Mouse (Mus musculus): ENCODE measurements at regions not wholly inside any gene's neighbourhood (a gene's known extent, or its start where the extent isn't known, plus 50 kb on each side); places are given as distances from the start of the nearest gene placed in this dataset.

DNA sequence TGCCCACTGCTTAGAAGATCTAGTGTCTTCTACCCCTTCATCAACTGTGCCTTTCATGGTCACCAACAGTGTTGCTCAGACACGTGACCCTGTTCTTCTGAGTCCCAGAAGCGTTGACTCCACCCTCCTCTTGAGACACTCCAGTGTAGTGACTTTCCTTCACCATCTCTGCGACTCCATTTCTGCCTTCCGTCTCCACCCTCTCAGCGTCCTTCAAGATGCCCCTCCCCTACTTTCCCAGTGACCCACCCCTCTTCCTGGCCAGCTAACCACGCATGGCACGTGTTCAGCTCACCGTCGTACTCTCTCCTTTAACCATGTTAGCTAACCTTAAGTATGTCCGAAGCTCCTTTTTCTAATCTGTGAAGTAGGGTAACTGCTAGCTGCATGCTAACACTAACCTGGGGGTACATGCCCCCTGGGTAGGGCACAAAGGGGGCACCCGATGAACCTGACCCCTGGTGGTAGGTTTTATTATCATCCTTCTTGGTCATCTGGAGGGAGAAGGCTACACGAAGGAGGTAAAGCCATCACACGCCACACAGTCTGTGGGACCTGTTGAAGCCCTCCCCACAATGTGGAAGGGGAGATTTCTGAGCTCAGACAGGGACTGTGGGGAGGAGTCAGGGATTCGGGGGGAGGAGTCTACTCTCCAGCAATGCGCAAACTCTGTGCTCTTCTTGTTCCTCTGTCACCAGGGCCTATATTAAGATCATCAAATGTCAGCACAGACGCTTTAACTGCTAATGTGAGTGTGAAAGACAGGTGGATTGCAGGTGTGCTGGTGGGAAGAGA is 139.0 kb upstream of the Mvb12b start:
- H3K79me3 ChIP-seq (ENCODE audit: low read depth): no peaks in the 10 kb centered on the region
- no peaks in the 10 kb centered on the region for H3K36me3 ChIP-seq (ENCODE audit: control insufficient read depth, insufficient read depth)
- no peak overlapping the region for H3K4me3 ChIP-seq (ENCODE audit: insufficient read depth, poor library complexity, severe bottlenecking)
- TF ChIP-seq FOSL1 (IDR thresholded peaks at IDR 0.05; ENCODE audit: insufficient read depth, low read length, poor library complexity, severe bottlenecking): no peak
- TF ChIP-seq MAX (IDR thresholded peaks at IDR 0.05): no peak
- TF ChIP-seq MYOG (IDR thresholded peaks at IDR 0.05; ENCODE audit: control insufficient read depth, extremely low read depth, insufficient read length): no peak
- TF ChIP-seq CEBPB (IDR thresholded peaks at IDR 0.05; ENCODE audit: low read depth): no peak
- no peak for TF ChIP-seq MYOD1 (IDR thresholded peaks at IDR 0.05; ENCODE audit: control insufficient read depth, insufficient read length, low read depth)
- no peak for TF ChIP-seq USF1 (IDR thresholded peaks at IDR 0.05; ENCODE audit: low read depth)
- TF ChIP-seq CTCF (IDR thresholded peaks at IDR 0.05; ENCODE audit: control insufficient read depth, insufficient read depth, insufficient read length): no peak
- H3K79me2 ChIP-seq (ENCODE audit: control insufficient read depth, insufficient read depth): no peaks in the 10 kb centered on the region
- no peaks in the 10 kb centered on the region for H3K27me3 ChIP-seq (ENCODE audit: control insufficient read depth, insufficient read depth, insufficient read length)
- H3ac ChIP-seq (ENCODE audit: control insufficient read depth, insufficient read length, low read depth): no peak overlapping the region

DNA sequence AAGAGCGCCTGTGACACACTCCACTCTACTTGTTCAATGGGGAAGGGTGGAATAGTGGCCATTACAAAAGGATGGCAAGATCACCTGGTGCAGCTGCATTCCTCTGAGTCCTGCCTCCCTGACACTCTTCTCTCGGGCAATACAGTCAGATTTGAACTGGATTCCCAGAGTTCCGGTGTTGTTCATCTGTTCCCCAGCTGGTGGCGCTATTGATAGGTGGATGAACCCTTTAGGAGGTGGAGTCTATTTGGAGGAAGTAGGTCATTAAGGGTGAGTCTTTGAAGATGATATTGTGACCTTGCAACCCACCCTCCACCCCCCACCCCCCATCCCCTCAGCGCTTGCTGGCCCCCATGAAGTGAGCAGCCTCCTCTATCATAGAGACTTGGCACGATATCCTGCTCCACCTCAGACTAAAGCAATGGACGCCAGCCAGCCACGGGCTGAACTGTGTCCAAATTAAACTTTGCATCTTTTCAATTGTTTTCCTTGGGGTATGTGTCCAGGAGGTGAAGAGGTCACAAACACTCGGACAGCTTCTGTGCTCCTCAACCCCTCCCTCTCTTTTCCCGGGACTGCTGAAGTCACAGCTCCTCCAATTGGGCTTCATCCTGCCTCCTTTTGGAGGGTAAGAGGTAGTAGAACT is 138.1 kb upstream of the Mvb12b start:
- H3K4me3 ChIP-seq (ENCODE audit: insufficient read depth, poor library complexity, severe bottlenecking): no peak overlapping the region
- H3K79me2 ChIP-seq (ENCODE audit: control insufficient read depth, insufficient read depth): no peaks in the 10 kb centered on the region
- no peaks in the 10 kb centered on the region for H3K36me3 ChIP-seq (ENCODE audit: control insufficient read depth, insufficient read depth)
- no peaks in the 10 kb centered on the region for H3K79me3 ChIP-seq (ENCODE audit: low read depth)
- no peak for TF ChIP-seq MYOD1 (IDR thresholded peaks at IDR 0.05; ENCODE audit: control insufficient read depth, insufficient read length, low read depth)
- TF ChIP-seq USF1 (IDR thresholded peaks at IDR 0.05; ENCODE audit: low read depth): no peak
- no peak for TF ChIP-seq CTCF (IDR thresholded peaks at IDR 0.05; ENCODE audit: control insufficient read depth, insufficient read depth, insufficient read length)
- TF ChIP-seq FOSL1 (IDR thresholded peaks at IDR 0.05; ENCODE audit: insufficient read depth, low read length, poor library complexity, severe bottlenecking): no peak
- no peak for TF ChIP-seq MAX (IDR thresholded peaks at IDR 0.05)
- TF ChIP-seq CEBPB (IDR thresholded peaks at IDR 0.05; ENCODE audit: low read depth): no peak
- no peak for TF ChIP-seq MYOG (IDR thresholded peaks at IDR 0.05; ENCODE audit: control insufficient read depth, extremely low read depth, insufficient read length)
- no peaks in the 10 kb centered on the region for H3K27me3 ChIP-seq (ENCODE audit: control insufficient read depth, insufficient read depth, insufficient read length)
- H3ac ChIP-seq (ENCODE audit: control insufficient read depth, insufficient read length, low read depth): no peak overlapping the region

DNA sequence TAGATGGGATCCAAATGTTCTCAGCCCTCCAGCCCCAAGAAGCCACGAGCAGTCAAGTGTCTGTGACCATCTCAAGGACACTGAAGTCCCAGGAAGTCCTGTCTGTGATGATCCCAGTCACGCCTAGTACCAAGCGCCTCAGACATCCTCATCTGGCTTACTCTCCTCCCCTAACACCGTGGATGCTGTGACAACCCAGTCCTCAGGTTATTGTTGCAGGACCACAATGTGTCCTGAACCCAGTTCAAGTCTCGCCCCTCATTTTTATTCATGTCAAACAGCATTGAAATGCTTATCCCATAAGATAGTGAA is 129.4 kb upstream of the Mvb12b start:
- Histone ChIP-seq H3K79me2 (ENCODE audit: control insufficient read depth, insufficient read depth) (no peaks in the 10 kb centered on the region), H3ac (ENCODE audit: control insufficient read depth, insufficient read length, low read depth) (no peak overlapping the region), H3K27me3 (ENCODE audit: control insufficient read depth, insufficient read depth, insufficient read length) (peaks cover 21% of the 10 kb centered on the region), H3K79me3 (ENCODE audit: low read depth) (no peaks in the 10 kb centered on the region), H3K4me3 (ENCODE audit: insufficient read depth, poor library complexity, severe bottlenecking) (no peak overlapping the region), H3K36me3 (ENCODE audit: control insufficient read depth, insufficient read depth) (no peaks in the 10 kb centered on the region)
- no peak for TF ChIP-seq MYOD1 (IDR thresholded peaks at IDR 0.05; ENCODE audit: control insufficient read depth, insufficient read length, low read depth)

DNA sequence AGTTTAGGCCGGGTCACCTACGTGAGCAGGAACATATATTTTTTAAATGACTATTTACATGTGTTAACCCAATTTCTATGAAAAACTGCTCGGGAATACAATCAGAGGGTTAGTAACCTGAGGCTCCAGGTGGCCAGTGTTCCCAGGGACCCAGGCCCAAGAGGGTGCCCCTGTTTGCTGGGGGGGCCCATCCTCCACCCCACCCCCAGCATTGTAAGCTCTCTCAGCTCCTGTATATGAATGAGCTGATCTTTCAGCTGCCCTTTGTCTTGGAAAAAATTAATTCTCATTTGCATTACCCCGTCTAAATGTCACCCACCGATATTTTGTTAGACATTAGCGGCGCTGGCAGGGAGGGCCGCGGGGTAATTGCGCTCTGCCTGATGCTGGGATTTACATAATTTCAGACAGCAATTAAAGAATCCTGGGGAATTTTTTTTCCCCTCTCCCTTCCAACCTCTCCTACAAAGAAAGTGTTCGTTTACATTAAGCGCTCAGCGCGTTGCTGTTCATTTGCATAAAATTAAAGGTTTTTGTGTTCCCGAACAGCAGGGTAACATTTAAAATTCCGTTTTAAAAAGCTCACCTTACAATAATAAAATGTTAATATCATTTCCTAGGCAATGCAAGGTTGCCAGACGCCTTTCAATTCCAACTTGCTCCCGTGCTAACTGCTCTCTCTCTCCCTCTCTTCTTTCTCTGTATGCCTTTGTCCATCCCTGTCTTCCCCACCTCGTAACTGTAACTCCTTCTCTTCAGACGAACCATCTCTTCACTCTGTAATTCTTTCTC is 128.8 kb upstream of the Mvb12b start:
- Histone ChIP-seq H3K79me3 (ENCODE audit: low read depth) (no peaks in the 10 kb centered on the region), H3K36me3 (ENCODE audit: control insufficient read depth, insufficient read depth) (no peaks in the 10 kb centered on the region), H3K79me2 (ENCODE audit: control insufficient read depth, insufficient read depth) (no peaks in the 10 kb centered on the region), H3K27me3 (ENCODE audit: control insufficient read depth, insufficient read depth, insufficient read length) (peaks cover 21% of the 10 kb centered on the region), H3ac (ENCODE audit: control insufficient read depth, insufficient read length, low read depth) (no peak overlapping the region), H3K4me3 (ENCODE audit: insufficient read depth, poor library complexity, severe bottlenecking) (no peak overlapping the region)
- TF ChIP-seq MAX (IDR thresholded peaks at IDR 0.05) (no peak), FOSL1 (IDR thresholded peaks at IDR 0.05; ENCODE audit: insufficient read depth, low read length, poor library complexity, severe bottlenecking) (no peak), CEBPB (IDR thresholded peaks at IDR 0.05; ENCODE audit: low read depth) (no peak), CTCF (IDR thresholded peaks at IDR 0.05; ENCODE audit: control insufficient read depth, insufficient read depth, insufficient read length) (no peak), MYOD1 (IDR thresholded peaks at IDR 0.05; ENCODE audit: control insufficient read depth, insufficient read length, low read depth) (no peak), MYOG (IDR thresholded peaks at IDR 0.05; ENCODE audit: control insufficient read depth, extremely low read depth, insufficient read length) (no peak), USF1 (IDR thresholded peaks at IDR 0.05; ENCODE audit: low read depth) (no peak)

DNA sequence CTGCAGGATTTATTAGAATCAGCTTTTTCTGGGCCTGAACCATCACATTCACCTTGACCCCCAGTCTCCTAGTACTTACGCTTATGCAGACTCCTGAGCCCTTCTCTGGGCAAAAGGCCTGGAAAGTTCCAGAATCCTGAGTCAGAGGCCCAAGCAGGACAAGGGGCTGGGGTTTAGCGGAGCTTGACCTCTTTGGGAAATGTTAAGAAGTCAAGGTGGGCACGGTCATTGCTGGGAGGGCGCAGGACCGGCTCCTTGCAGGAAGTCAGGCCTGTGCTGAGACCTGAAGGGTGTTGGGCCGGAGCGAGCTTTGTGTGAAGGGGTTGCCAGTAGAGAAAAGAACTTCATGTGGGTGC is 127.9 kb upstream of the Mvb12b start:
- H3ac ChIP-seq (ENCODE audit: control insufficient read depth, insufficient read length, low read depth): no peak overlapping the region

More for the DNA sequence above, 127.9 kb upstream of the Mvb12b start:
- no peaks in the 10 kb centered on the region for H3K36me3 ChIP-seq (ENCODE audit: control insufficient read depth, insufficient read depth)
- H3K79me3 ChIP-seq (ENCODE audit: low read depth): no peaks in the 10 kb centered on the region
- H3K79me2 ChIP-seq (ENCODE audit: control insufficient read depth, insufficient read depth): no peaks in the 10 kb centered on the region
- no peak overlapping the region for H3K4me3 ChIP-seq (ENCODE audit: insufficient read depth, poor library complexity, severe bottlenecking)
- TF ChIP-seq CEBPB (IDR thresholded peaks at IDR 0.05; ENCODE audit: low read depth): no peak
- TF ChIP-seq CTCF (IDR thresholded peaks at IDR 0.05; ENCODE audit: control insufficient read depth, insufficient read depth, insufficient read length): no peak
- TF ChIP-seq MAX (IDR thresholded peaks at IDR 0.05): no peak
- peaks cover 21% of the 10 kb centered on the region for H3K27me3 ChIP-seq (ENCODE audit: control insufficient read depth, insufficient read depth, insufficient read length)

Data from C2C12 (cell line).